ENCODE assay signal across 14 mouse cellular contexts in genomic region chr8:13202806-13203205, GRCm38 (mm10). TPM values are rescaled to one million over a fixed set of nuclear protein-coding genes. Genes with fewer than 3 reads are reported as not detected.
DNase-seq lines count a peak whose midpoint lies in the region; ATAC-seq lines count a peak whose summit lies in the region.
"Had no signal": no experiment of that assay in that cellular context is flagged by ENCODE, and none has a peak within 500 bp of the region (broad histone marks: within the 10 kb centered on the region; RNA-seq: fewer than 3 reads in every experiment).

No protein-coding gene starts in this region.

- peak overlapping the region; percentile 53 for H3K27ac ChIP-seq in heart, embryonic 13.5 days (replicated peaks)
- H3K27ac ChIP-seq in liver, embryonic 13.5 days: peak overlapping the region; percentile 95
- H3K27ac ChIP-seq in midbrain, embryonic 10.5 days (replicated peaks): no peak overlapping the region
- H3K27ac ChIP-seq: lung, embryonic 15.5 days; midbrain, embryonic 13.5 days; neural tube, embryonic 12.5 days had no signal

- peak overlapping the region; percentile 89 for H3K9ac ChIP-seq in heart, embryonic 13.5 days
- peak overlapping the region; percentile 92 for H3K9ac ChIP-seq in liver, embryonic 13.5 days
- H3K9ac ChIP-seq: lung, embryonic 15.5 days; midbrain, embryonic 13.5 days; neural tube, embryonic 12.5 days had no signal

- no peak for DNase-seq in heart, adult 18-20 months
- DNase-seq in c-Kit-negative CD71-positive TER-119-positive erythroid progenitor cells, embryonic 14.5 days (ENCODE audit: low read depth, low spot score): peak; percentile 68
- peak; percentile 79 for DNase-seq in liver, embryonic 13.5 days
- peak; percentile 72 to 75 for DNase-seq in spleen, postnatal 4 days (ENCODE audit: low spot score in 2 of 2)
- DNase-seq in midbrain, embryonic 10.5 days (ENCODE audit: low spot score): no peak
- DNase-seq in T-cell, adult 2 months (ENCODE audit: low spot score): no peak
- DNase-seq: heart, postnatal 10 days; kidney, adult 18-20 months had no signal

- no peak for ATAC-seq in heart, embryonic 13.5 days (ENCODE audit: extremely low read depth, insufficient number of reproducible peaks, low FRiP score, low TSS enrichment)
- peak; percentile 83 for ATAC-seq in liver, embryonic 13.5 days (ENCODE audit: low read depth)
- ATAC-seq in inflammation-experienced regulatory T-cells, adult 6 months: no peak
- ATAC-seq: midbrain, embryonic 13.5 days had no signal

- H3K4me2 ChIP-seq in heart, embryonic 13.5 days: peak overlapping the region; percentile 89
- H3K4me2 ChIP-seq in liver, embryonic 13.5 days: peak overlapping the region; percentile 97
- H3K4me2 ChIP-seq: lung, embryonic 15.5 days; midbrain, embryonic 13.5 days; neural tube, embryonic 12.5 days had no signal

- H3K4me3 ChIP-seq in heart, embryonic 13.5 days: peak overlapping the region; percentile 89
- peak overlapping the region; percentile 91 for H3K4me3 ChIP-seq in liver, embryonic 13.5 days (replicated peaks)
- H3K4me3 ChIP-seq in midbrain, embryonic 10.5 days: no peak overlapping the region
- H3K4me3 ChIP-seq: lung, embryonic 15.5 days; midbrain, embryonic 13.5 days; neural tube, embryonic 12.5 days had no signal

- H3K9me3 ChIP-seq in heart, embryonic 13.5 days: no peaks in the 10 kb centered on the region
- no peaks in the 10 kb centered on the region for H3K9me3 ChIP-seq in liver, embryonic 13.5 days (replicated peaks)
- no peaks in the 10 kb centered on the region for H3K9me3 ChIP-seq in midbrain, embryonic 10.5 days (replicated peaks)
- H3K9me3 ChIP-seq: lung, embryonic 15.5 days; midbrain, embryonic 13.5 days; neural tube, embryonic 12.5 days had no signal

- H3K27me3 ChIP-seq in heart, embryonic 13.5 days (replicated peaks): peaks cover 35% of the 10 kb centered on the region
- no peaks in the 10 kb centered on the region; the same call in 1 of the 2 replicates for H3K27me3 ChIP-seq in liver, embryonic 13.5 days
- peaks cover 53% of the 10 kb centered on the region for H3K27me3 ChIP-seq in midbrain, embryonic 10.5 days (ENCODE audit: low read depth, poor library complexity, severe bottlenecking)

- H3K36me3 ChIP-seq in heart, embryonic 13.5 days: no peaks in the 10 kb centered on the region
- H3K36me3 ChIP-seq in liver, embryonic 13.5 days: peaks cover 9% of the 10 kb centered on the region; the same call in 1 of the 2 replicates
- H3K36me3 ChIP-seq in midbrain, embryonic 10.5 days: no peaks in the 10 kb centered on the region
- H3K36me3 ChIP-seq: lung, embryonic 15.5 days; midbrain, embryonic 13.5 days; neural tube, embryonic 12.5 days had no signal

- 49% methylated on average over 3 of the region's 3 CpGs for WGBS in heart, embryonic 13.5 days
- WGBS in liver, embryonic 13.5 days (ENCODE audit: insufficient replicate concordance): 7% methylated on average over 3 of the region's 3 CpGs
- WGBS in midbrain, embryonic 10.5 days: 91% methylated on average over 3 of the region's 3 CpGs

- peaks cover 49% of the 10 kb centered on the region for H3K4me1 ChIP-seq in heart, embryonic 13.5 days
- H3K4me1 ChIP-seq in liver, embryonic 13.5 days (replicated peaks): peaks cover 82% of the 10 kb centered on the region
- peaks cover 28% of the 10 kb centered on the region for H3K4me1 ChIP-seq in midbrain, embryonic 10.5 days

RNA-seq across cellular contexts. Expression of gene Grtp1, which starts 2.4 kb away (rescaled TPM):
- 17.1 and 19.9 TPM in 2 replicates for polyA plus RNA-seq in heart, embryonic 13.5 days (2015; fragmentation: Nextera tagmentation; extraction: Ambion mirVana)
- 1 to 10 TPM; 4.9 to 5.1 TPM for total RNA-seq in heart, adult 18-20 months (2021)
- polyA plus RNA-seq in liver, embryonic 13.5 days (2015; fragmentation: Nextera tagmentation; extraction: Ambion mirVana): 11.5 and 13.1 TPM in 2 replicates
- polyA plus RNA-seq in midbrain, embryonic 10.5 days (2016; fragmentation: Nextera tagmentation; extraction: Ambion mirVana): 19.9 and 22.3 TPM in 2 replicates
- 1 to 10 TPM in 2 of 3 experiments, under 1 TPM in 1; 0.48 to 6.3 (median 2.8) TPM for polyA plus RNA-seq in inflammation-experienced regulatory T-cells, adult 6 months (2017; shearing (Covaris generic))

RNA-seq across cellular contexts. Expression of gene Lamp1, which starts 43.8 kb away (rescaled TPM):
- polyA plus RNA-seq in heart, embryonic 13.5 days (2015; fragmentation: Nextera tagmentation; extraction: Ambion mirVana): 305 and 332 TPM in 2 replicates
- total RNA-seq in heart, adult 18-20 months (2021): 100 to 1,000 TPM; 405 to 445 TPM
- 179 and 196 TPM in 2 replicates for polyA plus RNA-seq in liver, embryonic 13.5 days (2015; fragmentation: Nextera tagmentation; extraction: Ambion mirVana)
- polyA plus RNA-seq in midbrain, embryonic 10.5 days (2016; fragmentation: Nextera tagmentation; extraction: Ambion mirVana): 221 and 223 TPM in 2 replicates
- polyA plus RNA-seq in inflammation-experienced regulatory T-cells, adult 6 months (2017; shearing (Covaris generic)): 10 to 100 TPM; 10.1 to 22.6 (median 17.5) TPM

RNA-seq across cellular contexts. Expression of gene Adprhl1, which starts 51.2 kb away (rescaled TPM):
- polyA plus RNA-seq in heart, embryonic 13.5 days (2015; fragmentation: Nextera tagmentation; extraction: Ambion mirVana): 170 and 207 TPM in 2 replicates
- 100 to 1,000 TPM; 577 to 637 TPM for total RNA-seq in heart, adult 18-20 months (2021)
- 0.07 and 0.57 TPM in 2 replicates for polyA plus RNA-seq in liver, embryonic 13.5 days (2015; fragmentation: Nextera tagmentation; extraction: Ambion mirVana)
- polyA plus RNA-seq in midbrain, embryonic 10.5 days (2016; fragmentation: Nextera tagmentation; extraction: Ambion mirVana): 0.19 TPM in 1 of 2 replicates, not detected in the other
- polyA plus RNA-seq in inflammation-experienced regulatory T-cells, adult 6 months (2017; shearing (Covaris generic)): not detected
- polyA plus RNA-seq: large intestine, adult 2 months had no signal

Comparison
In these comparisons a context has a peak if more than half of its experiments do, and no peak if none do; other contexts are left out.
1. DNase-seq: peak in c-Kit-negative CD71-positive TER-119-positive erythroid progenitor cells, embryonic 14.5 days (single experiment), liver, embryonic 13.5 days (single experiment) and spleen, postnatal 4 days (2 of 2); none in heart, adult 18-20 months (0 of 2), midbrain, embryonic 10.5 days (single experiment) and T-cell, adult 2 months (single experiment).
2. RNA of gene Adprhl1, which starts 51.2 kb away (polyA plus RNA-seq): 170 to 207 TPM in heart, embryonic 13.5 days; not detected in inflammation-experienced regulatory T-cells, adult 6 months, 0.07 to 0.57 TPM in liver, embryonic 13.5 days and 0.19 TPM in midbrain, embryonic 10.5 days; every median in the first group is over 100 times any median in the second.